Mouse (Mus musculus) heart, postnatal 0 days (tissue): Measurements from ENCODE around the gene 2300009A05Rik.

Experiments
- CTCF ChIP-seq: IDR thresholded peaks from 2 replicates; pipeline ENCODE4 v1.5.1; 2016; ENCODE audit warnings: antibody characterized with exemption, control low read depth, low read depth
- EP300 ChIP-seq: IDR thresholded peaks from 2 replicates; pipeline ENCODE4 v1.6.1; 2016; ENCODE audit warnings: antibody characterized with exemption, low read depth

DNA sequence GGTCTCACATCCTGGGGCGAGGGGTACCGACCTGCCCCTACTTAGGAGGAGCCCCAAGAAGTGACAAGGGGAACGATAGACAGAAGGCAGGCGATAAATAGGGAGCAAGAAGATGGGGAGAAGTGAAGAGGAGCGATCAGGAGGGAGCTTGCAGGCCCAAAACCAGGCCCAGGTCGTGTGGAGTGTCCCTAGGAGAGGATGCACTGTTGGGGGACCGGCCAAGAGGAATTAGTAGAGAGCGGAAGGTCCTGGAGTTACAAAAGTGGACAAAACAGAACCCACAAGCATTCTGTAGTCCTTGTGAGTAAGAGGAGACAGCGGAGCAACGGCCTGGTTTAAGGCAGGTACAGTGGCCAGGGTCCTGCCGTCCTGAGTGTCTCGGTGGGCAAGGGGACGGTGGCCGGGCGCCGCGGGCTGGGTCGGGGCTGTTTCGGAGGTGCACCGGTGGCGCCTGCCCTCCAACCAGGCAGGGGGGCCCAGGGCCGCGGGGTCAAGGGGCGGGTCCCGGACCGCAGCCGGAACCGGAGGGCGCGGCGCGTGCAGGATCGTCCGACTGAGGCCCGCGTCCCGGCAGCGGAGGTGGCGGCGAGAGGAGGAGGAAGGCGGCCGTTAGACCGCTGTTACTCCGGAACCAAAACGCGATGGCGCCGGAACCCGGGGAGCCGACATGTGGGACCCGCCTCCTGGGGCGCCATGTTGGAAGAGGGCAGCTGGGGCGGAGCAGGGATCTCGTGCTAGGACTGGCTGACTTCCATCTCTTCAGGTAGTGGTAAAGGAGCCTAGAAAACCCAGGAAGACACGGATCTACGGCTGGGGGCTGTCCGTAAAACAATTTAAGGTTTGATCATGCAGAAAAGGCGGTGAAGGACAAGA is 21.5 kb downstream of the 2300009A05Rik start, which contains the start of gene Map2k5:
- TF ChIP-seq CTCF = no peak
- TF ChIP-seq EP300 = no peak
